ENCODE assay signal across 14 mouse cellular contexts in genomic region chr2:31508851-31509250, GRCm38 (mm10).
"Had no signal": no experiment of that assay in that cellular context is flagged by ENCODE, and none has a peak within 500 bp of the region (broad histone marks: within the 10 kb centered on the region; RNA-seq: fewer than 3 reads in every experiment).

No protein-coding gene starts in this region.

- H3K4me2 ChIP-seq: limb, embryonic 13.5 days; liver, embryonic 15.5 days; lung, embryonic 15.5 days; midbrain, embryonic 13.5 days; neural tube, embryonic 15.5 days had no signal

- H3K4me1 ChIP-seq: liver, embryonic 15.5 days; lung, embryonic 15.5 days had no signal

- DNase-seq: kidney, adult 9 months; kidney, postnatal 10 days; layer of hippocampus, adult 9-11 months; layer of hippocampus, postnatal 36 days; left cerebral cortex, postnatal 4 days; right cerebral cortex, adult 18-20 months; thymus, adult 18-20 months; thymus, postnatal 14 days had no signal

- ATAC-seq: midbrain, embryonic 13.5 days had no signal

- H3K36me3 ChIP-seq: limb, embryonic 13.5 days; lung, embryonic 15.5 days; midbrain, embryonic 13.5 days; neural tube, embryonic 15.5 days had no signal

- H3K27ac ChIP-seq: limb, embryonic 13.5 days; liver, embryonic 15.5 days; lung, embryonic 15.5 days; midbrain, embryonic 13.5 days; neural tube, embryonic 15.5 days had no signal

- H3K9me3 ChIP-seq: limb, embryonic 13.5 days; liver, embryonic 15.5 days; lung, embryonic 15.5 days; midbrain, embryonic 13.5 days; neural tube, embryonic 15.5 days had no signal

- H3K9ac ChIP-seq: limb, embryonic 13.5 days; liver, embryonic 15.5 days; lung, embryonic 15.5 days; midbrain, embryonic 13.5 days; neural tube, embryonic 15.5 days had no signal

- H3K4me3 ChIP-seq: limb, embryonic 13.5 days; liver, embryonic 15.5 days; lung, embryonic 15.5 days; midbrain, embryonic 13.5 days; myocyte; neural tube, embryonic 15.5 days had no signal

- H3K27me3 ChIP-seq: liver, embryonic 15.5 days; lung, embryonic 15.5 days had no signal
